Mouse (Mus musculus) C2C12 (cell line): ENCODE measurements around the gene Apoa4. TPM values are rescaled to one million over a fixed set of nuclear protein-coding genes. Genes with fewer than 3 reads are reported as not detected.
A peak's percentile ranks its signal among the peaks of the same experiment; 100 is the strongest.

Experiments
- H3K27me3 ChIP-seq: one replicate; pipeline ENCODE4 v1.6.1; 2011; ENCODE audit not compliant: control insufficient read depth, insufficient read depth, insufficient read length
- H3K36me3 ChIP-seq: one replicate; pipeline ENCODE4 v1.6.1; 2011; ENCODE audit not compliant: control insufficient read depth, insufficient read depth
- H3K4me3 ChIP-seq: one replicate; pipeline ENCODE4 v1.5.1; 2011; ENCODE audit warnings: mild to moderate bottlenecking, control low read depth; ENCODE audit not compliant: poor library complexity, insufficient read depth, severe bottlenecking
- H3K79me2 ChIP-seq: one replicate; pipeline ENCODE4 v1.6.1; 2011; ENCODE audit not compliant: control insufficient read depth, insufficient read depth
- H3K79me3 ChIP-seq: one replicate; pipeline ENCODE4 v1.6.1; 2011; ENCODE audit warnings: low read depth, control low read depth
- H3ac ChIP-seq: one replicate; pipeline ENCODE3; 2011; ENCODE audit warnings: low read depth; ENCODE audit not compliant: control insufficient read depth, insufficient read length
- CEBPB ChIP-seq: IDR thresholded peaks from one replicate; pipeline ENCODE4 v1.6.1; 2011; ENCODE audit warnings: low read depth, mild to moderate bottlenecking, control low read depth, moderate library complexity
- CTCF ChIP-seq: IDR thresholded peaks from one replicate; pipeline ENCODE4 v1.5.1; 2011; ENCODE audit not compliant: control insufficient read depth, insufficient read depth, insufficient read length
- FOSL1 ChIP-seq: IDR thresholded peaks from one replicate; pipeline ENCODE4 v1.8.0; 2011; ENCODE audit warnings: mild to moderate bottlenecking, low read length; ENCODE audit not compliant: poor library complexity, insufficient read depth, severe bottlenecking
- MAX ChIP-seq: IDR thresholded peaks from one replicate; pipeline ENCODE4 v1.6.1; 2011; ENCODE audit warnings: mild to moderate bottlenecking, control low read depth
- MYOD1 ChIP-seq: IDR thresholded peaks from one replicate; pipeline ENCODE4 v1.6.1; 2011; ENCODE audit warnings: low read depth; ENCODE audit not compliant: control insufficient read depth, insufficient read length
- MYOG ChIP-seq: IDR thresholded peaks from one replicate; pipeline ENCODE4 v1.6.1; 2011; ENCODE audit not compliant: control insufficient read depth, insufficient read length; ENCODE audit errors: extremely low read depth
- USF1 ChIP-seq: IDR thresholded peaks from one replicate; pipeline ENCODE4 v1.6.1; 2011; ENCODE audit warnings: low read depth, mild to moderate bottlenecking, control low read depth, moderate library complexity
- polyA plus RNA-seq: library from polyadenylated mRNA; unstranded; fragments of >200 nt; fragmentation: generic; extraction: Trizol; gene quantifications from one replicate; pipeline ENCODE4 v1.2.1, GENCODE M21; 2012; ENCODE audit warnings: missing spikeins

Apoa4 gene
- polyA plus RNA-seq, 1 experiment: not detected

DNA sequence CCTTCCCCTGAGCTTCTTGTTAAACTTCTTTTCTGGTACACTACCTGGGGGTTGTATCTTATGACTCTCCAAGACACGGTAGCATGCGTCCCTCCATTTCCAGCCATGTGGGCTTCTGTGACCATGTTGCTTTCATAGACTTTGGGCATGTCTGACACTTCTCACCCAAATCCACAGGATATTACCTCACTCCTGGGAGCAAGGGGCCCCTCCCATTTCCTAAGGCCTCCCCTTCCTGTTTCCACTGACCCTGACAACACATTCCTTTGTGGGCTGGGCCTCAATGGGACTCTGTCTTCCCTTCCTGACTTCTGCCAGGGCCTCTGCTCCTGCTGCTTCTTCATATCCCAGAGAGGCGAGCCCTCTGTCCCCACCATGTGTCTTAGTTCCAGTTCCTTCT, 17.1 kb downstream of the Apoa4 start:
- TF ChIP-seq MAX: no peak
- TF ChIP-seq USF1: no peak
- TF ChIP-seq CTCF: no peak
- no peak for TF ChIP-seq MYOD1
- TF ChIP-seq FOSL1: no peak
- TF ChIP-seq CEBPB: no peak
- no peak for TF ChIP-seq MYOG
- H3K4me3 ChIP-seq: no peak overlapping the region
- no peaks in the 10 kb centered on the region for H3K79me2 ChIP-seq
- no peaks in the 10 kb centered on the region for H3K36me3 ChIP-seq
- H3K79me3 ChIP-seq: no peaks in the 10 kb centered on the region
- H3ac ChIP-seq: no peak overlapping the region
- peaks cover 21% of the 10 kb centered on the region for H3K27me3 ChIP-seq

DNA sequence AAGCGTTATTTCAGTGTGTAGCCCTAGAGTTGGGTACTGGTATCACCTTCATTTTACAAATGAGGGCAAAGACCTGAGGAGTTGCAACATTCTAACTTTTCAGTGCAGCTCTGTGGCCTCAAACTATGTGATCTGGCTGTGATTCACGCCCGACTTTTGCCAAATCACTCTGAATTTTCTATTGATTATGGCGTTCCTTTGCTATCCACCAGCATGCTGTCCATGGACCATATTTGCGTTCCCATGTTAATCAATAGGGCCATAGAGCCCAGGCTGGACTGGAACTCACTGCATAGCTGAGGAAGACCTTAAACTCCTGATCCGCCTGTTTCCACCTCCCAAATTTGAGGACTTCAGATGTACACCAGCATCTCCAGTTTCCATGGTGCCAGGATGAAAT, 18.6 kb downstream of the Apoa4 start:
- Histone ChIP-seq H3K79me3 (no peaks in the 10 kb centered on the region), H3K27me3 (peaks cover 14% of the 10 kb centered on the region), H3K4me3 (no peak overlapping the region), H3ac (no peak overlapping the region), H3K36me3 (no peaks in the 10 kb centered on the region), H3K79me2 (no peaks in the 10 kb centered on the region)
- TF ChIP-seq CEBPB (no peak), MAX (no peak), MYOD1 (no peak), MYOG (no peak), FOSL1 (no peak), USF1 (no peak), CTCF (no peak)

DNA sequence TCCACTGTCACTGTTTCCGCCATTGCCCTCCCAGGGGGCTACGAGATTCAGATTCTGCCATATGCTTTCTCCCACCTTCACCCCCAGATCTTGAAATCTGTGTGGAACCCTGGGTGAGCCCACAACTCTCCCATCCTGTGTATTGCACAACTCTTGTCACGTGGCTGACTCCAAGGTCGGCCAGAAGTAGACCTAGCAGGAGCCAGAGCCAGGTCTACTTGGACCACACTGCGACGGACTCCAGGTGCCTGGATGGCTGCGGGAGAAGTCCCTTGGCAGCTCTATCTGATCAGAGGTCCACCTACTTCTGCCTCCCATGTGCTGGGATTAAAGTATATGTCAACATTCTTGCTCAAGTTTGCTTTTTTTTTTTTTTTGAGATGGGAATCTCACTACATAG, 20.6 kb downstream of the Apoa4 start:
- Histone ChIP-seq H3ac (no peak overlapping the region), H3K4me3 (no peak overlapping the region), H3K27me3 (peaks cover 18% of the 10 kb centered on the region), H3K79me3 (no peaks in the 10 kb centered on the region), H3K79me2 (no peaks in the 10 kb centered on the region), H3K36me3 (no peaks in the 10 kb centered on the region)
- TF ChIP-seq FOSL1 (no peak), MAX (no peak), CEBPB (peak; percentile 56), MYOD1 (no peak), USF1 (no peak)

DNA sequence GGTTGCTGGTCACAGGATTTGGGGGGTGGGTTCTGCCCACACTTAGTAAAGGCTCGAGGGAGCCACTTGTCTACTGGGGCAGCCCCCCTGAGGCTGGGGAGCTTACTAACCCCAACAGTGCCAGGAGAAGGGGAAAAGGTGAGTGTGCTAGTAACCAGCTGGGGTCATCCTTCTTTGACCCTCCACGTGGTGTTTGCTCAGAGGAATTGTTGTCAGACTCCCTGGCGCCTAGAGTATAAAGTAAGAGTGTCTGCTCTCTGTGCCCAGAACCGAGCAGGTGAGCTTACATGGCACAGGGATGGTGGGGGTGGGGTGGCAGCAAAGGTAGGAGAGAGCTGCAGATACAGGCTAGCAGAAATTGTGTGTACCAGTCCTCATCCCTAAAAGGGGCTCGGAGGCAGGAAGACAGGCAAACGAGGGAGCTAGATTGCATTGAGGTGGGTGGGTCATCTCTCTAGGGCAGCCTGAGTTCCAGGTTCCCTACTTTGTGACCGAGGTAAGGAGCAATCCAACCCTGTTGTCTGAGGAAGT, 27.9 kb downstream of the Apoa4 start, which contains the start of gene Apoa5:
Apoa5 (plus strand) TSS at position 291 of the 531 bp plus-strand sequence.
- TF ChIP-seq FOSL1 (no peak), MAX (no peak), USF1 (no peak), MYOD1 (no peak), CEBPB (no peak), MYOG (no peak), CTCF (no peak)
- Histone ChIP-seq H3ac (no peak within 1 kb of the TSS), H3K79me2 (peaks cover 10% of the 10 kb centered on the region), H3K79me3 (peaks cover 3% of the 10 kb centered on the region), H3K4me3 (no peak within 1 kb of the TSS), H3K27me3 (peaks cover 45% of the 10 kb centered on the region), H3K36me3 (no peaks in the 10 kb centered on the region)

GRCm38 (mm10) chr9:46269125-46269524, 28.6 kb downstream of the Apoa4 start:
- Histone ChIP-seq H3K36me3 (no peaks in the 10 kb centered on the region), H3K79me3 (peaks cover 10% of the 10 kb centered on the region), H3K27me3 (peaks cover 40% of the 10 kb centered on the region), H3K79me2 (peaks cover 17% of the 10 kb centered on the region), H3ac (no peak overlapping the region), H3K4me3 (no peak overlapping the region)
- TF ChIP-seq FOSL1: no peak
- no peak for TF ChIP-seq USF1
- no peak for TF ChIP-seq MYOG
- no peak for TF ChIP-seq MYOD1
- TF ChIP-seq CTCF: no peak
- no peak for TF ChIP-seq MAX
- TF ChIP-seq CEBPB: no peak

DNA sequence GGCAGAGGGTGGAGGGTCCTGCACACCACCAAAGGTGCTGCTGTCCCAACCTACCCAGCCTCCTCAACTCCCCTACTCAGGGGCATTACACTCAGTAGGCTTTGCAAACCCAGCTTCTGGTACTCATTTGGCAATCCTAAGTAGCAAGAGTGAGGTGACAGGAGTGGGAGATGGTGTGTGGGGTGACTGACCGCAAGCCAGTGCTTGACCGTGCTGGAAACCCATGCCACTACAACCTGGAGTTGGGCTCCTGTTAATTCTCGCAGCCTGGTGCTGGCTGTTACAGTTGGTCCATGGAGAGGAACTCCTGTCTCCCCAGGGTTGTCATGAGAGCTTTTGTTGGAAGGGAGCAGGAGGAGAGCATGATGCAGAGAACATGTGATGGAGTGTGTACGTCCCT, 30.3 kb downstream of the Apoa4 start:
- H3K79me3 ChIP-seq: peaks cover 16% of the 10 kb centered on the region
- H3K79me2 ChIP-seq: peaks cover 30% of the 10 kb centered on the region
- H3K4me3 ChIP-seq: no peak overlapping the region
- H3K27me3 ChIP-seq: peaks cover 40% of the 10 kb centered on the region
- peaks cover 12% of the 10 kb centered on the region for H3K36me3 ChIP-seq
- no peak overlapping the region for H3ac ChIP-seq
- no peak for TF ChIP-seq MYOD1
- no peak for TF ChIP-seq FOSL1
- no peak for TF ChIP-seq CEBPB
- no peak for TF ChIP-seq USF1
- TF ChIP-seq MYOG: no peak
- TF ChIP-seq MAX: no peak
- no peak for TF ChIP-seq CTCF
